Comparison of ENCODE assay signal across 11 mouse cellular contexts in genomic region chr11:61023416-61024200, GRCm38 (mm10). TPM values are rescaled to one million over a fixed set of nuclear protein-coding genes. Genes with fewer than 3 reads are reported as not detected.
DNase-seq lines count a peak whose midpoint lies in the region; ATAC-seq and TF ChIP-seq lines count a peak whose summit lies in the region.
"Had no signal": no experiment of that assay in that cellular context is flagged by ENCODE, and none has a peak within 500 bp of the region (broad histone marks: within the 10 kb centered on the region; RNA-seq: fewer than 3 reads in every experiment).

No protein-coding gene starts in this region.

- H3K4me2 ChIP-seq in embryonic facial prominence, embryonic 14.5 days (ENCODE audit: low read depth, low read length), result peak overlapping the region; percentile 97; the same call in 1 of the 2 replicates
- peak overlapping the region; percentile 99; the same call in 1 of the 2 replicates for H3K4me2 ChIP-seq in limb, embryonic 11.5 days (ENCODE audit: low read depth, severe bottlenecking)

- 49% methylated on average over 9 of the region's 9 CpGs for WGBS in embryonic facial prominence, embryonic 14.5 days
- 51% methylated on average over 9 of the region's 9 CpGs for WGBS in limb, embryonic 11.5 days

- peaks cover 80% of the 10 kb centered on the region for H3K27me3 ChIP-seq in E14TG2a.4 (ENCODE audit: insufficient read depth, low read length)
- peaks cover 58% of the 10 kb centered on the region for H3K27me3 ChIP-seq in embryonic facial prominence, embryonic 14.5 days (replicated peaks; ENCODE audit: control insufficient read depth, insufficient read depth, low read length)
- H3K27me3 ChIP-seq in limb, embryonic 11.5 days (ENCODE audit: control insufficient read depth, insufficient read depth, low read length), result peaks cover 49% of the 10 kb centered on the region

- peak; percentile 26 for DNase-seq in gastrocnemius, adult 2 months
- DNase-seq in gastrocnemius, postnatal 10 days, result no peak
- DNase-seq in embryonic facial prominence, embryonic 14.5 days (ENCODE audit: low spot score), result no peak
- no peak for DNase-seq in limb, embryonic 11.5 days (ENCODE audit: low spot score)
- DNase-seq in MN1 (ENCODE audit: low spot score), result no peak
- DNase-seq in right cerebral cortex, adult 2 months (ENCODE audit: low spot score in 2 of 2), result no peak
- no peak for DNase-seq in embryo, embryonic 9.5 days (ENCODE audit: extremely low spot score)
- DNase-seq: adrenal gland, postnatal 10 days; gastrocnemius, postnatal 25 days had no signal

- no peak overlapping the region for H3K9ac ChIP-seq in embryonic facial prominence, embryonic 14.5 days (ENCODE audit: low read depth, low read length)
- no peak overlapping the region for H3K9ac ChIP-seq in limb, embryonic 11.5 days (ENCODE audit: low read length)
- H3K9ac ChIP-seq: liver, embryonic 15.5 days had no signal

- H3K4me3 ChIP-seq in gastrocnemius, adult 2 months, result peak overlapping the region; percentile 86
- H3K4me3 ChIP-seq in E14TG2a.4 (replicated peaks; ENCODE audit: low read length), result peak overlapping the region; percentile 85
- H3K4me3 ChIP-seq in embryonic facial prominence, embryonic 14.5 days (ENCODE audit: low read depth, low read length), result peak overlapping the region; percentile 59
- H3K4me3 ChIP-seq in limb, embryonic 11.5 days (ENCODE audit: low read depth, low read length), result peak overlapping the region; percentile 60; the same call in 1 of the 2 replicates

- no peak for TF ChIP-seq CTCF in gastrocnemius, adult 2 months (IDR thresholded peaks at IDR 0.05)
- TF ChIP-seq CTCF in E14TG2a.4 (conservative IDR thresholded peaks at IDR 0.05; ENCODE audit: low read length), result no peak

- no peak for ATAC-seq in embryonic facial prominence, embryonic 14.5 days (ENCODE audit: low read depth)
- ATAC-seq in limb, embryonic 11.5 days (ENCODE audit: insufficient number of reproducible peaks, low FRiP score, low TSS enrichment, low read depth), result no peak

- peaks cover 42% of the 10 kb centered on the region for H3K4me1 ChIP-seq in E14TG2a.4 (replicated peaks; ENCODE audit: low read depth, low read length)
- H3K4me1 ChIP-seq in embryonic facial prominence, embryonic 14.5 days (ENCODE audit: control insufficient read depth, insufficient read depth, low read length), result no peaks in the 10 kb centered on the region
- peaks cover 16% of the 10 kb centered on the region for H3K4me1 ChIP-seq in limb, embryonic 11.5 days (ENCODE audit: control insufficient read depth, insufficient read depth, low read length)

- H3K27ac ChIP-seq in gastrocnemius, adult 2 months, result peak overlapping the region; percentile 95
- H3K27ac ChIP-seq in embryonic facial prominence, embryonic 14.5 days (replicated peaks; ENCODE audit: low read depth, low read length), result no peak overlapping the region
- no peak overlapping the region for H3K27ac ChIP-seq in limb, embryonic 11.5 days (replicated peaks; ENCODE audit: low read depth, low read length)
- H3K27ac ChIP-seq: liver, embryonic 15.5 days had no signal

- no peaks in the 10 kb centered on the region for H3K9me3 ChIP-seq in E14TG2a.4 (ENCODE audit: low read length)
- no peaks in the 10 kb centered on the region for H3K9me3 ChIP-seq in embryonic facial prominence, embryonic 14.5 days (ENCODE audit: control insufficient read depth, low read length)
- H3K9me3 ChIP-seq in limb, embryonic 11.5 days (ENCODE audit: control insufficient read depth, low read length), result no peaks in the 10 kb centered on the region
- H3K9me3 ChIP-seq: liver, embryonic 15.5 days had no signal

- intact Hi-C loops in gastrocnemius, adult 2 months (cut with DNase I), result loop anchor here (2.0 kb wide), 1 partner anchor 37 kb away; no protein-coding TSS in a partner anchor

- H3K36me3 ChIP-seq in E14TG2a.4 (ENCODE audit: insufficient read depth, low read length), result no peaks in the 10 kb centered on the region
- H3K36me3 ChIP-seq in embryonic facial prominence, embryonic 14.5 days (ENCODE audit: control insufficient read depth, insufficient read depth, low read length), result no peaks in the 10 kb centered on the region
- no peaks in the 10 kb centered on the region for H3K36me3 ChIP-seq in limb, embryonic 11.5 days (ENCODE audit: control insufficient read depth, insufficient read depth, low read length)
- H3K36me3 ChIP-seq: liver, embryonic 15.5 days had no signal

RNA-seq across cellular contexts. Expression of gene Kcnj12, which starts 1.2 kb away (rescaled TPM):
- 10 to 100 TPM; 50.4 to 65.8 TPM for total RNA-seq in gastrocnemius, adult 2 months (2021)
- total RNA-seq in gastrocnemius, postnatal 10 days (2021), result 10 to 100 TPM; 21.6 to 33.9 TPM
- polyA plus RNA-seq in embryonic facial prominence, embryonic 14.5 days (2014; fragmentation: Nextera tagmentation; extraction: Ambion mirVana), result 1.5 and 1.6 TPM in 2 replicates
- 0.08 TPM in 1 of 2 replicates, not detected in the other for polyA plus RNA-seq in limb, embryonic 11.5 days (2014; fragmentation: Nextera tagmentation; extraction: Ambion mirVana)
- polyA plus RNA-seq: liver, embryonic 15.5 days had no signal
